Mouse (Mus musculus): ENCODE measurements around the gene Car3.

- TF ChIP-seq CTCF (IDR thresholded peaks at IDR 0.05; ENCODE audit: extremely low read depth, insufficient read length, insufficient replicate concordance, low read depth, low read length) (no peak), POLR2A (IDR thresholded peaks at IDR 0.05; ENCODE audit: low read depth, low read length) (no peak)
Observed at GRCm38 (mm10) chr3:14895333-14895732, 32.0 kb downstream of the Car3 start.

Measured in small intestine, adult 2 months (tissue).